28 mouse cellular contexts compared by ENCODE assay signal in genomic region chr1:129542563-129543146, GRCm38 (mm10).
DNase-seq lines count a peak whose midpoint lies in the region; ATAC-seq and TF ChIP-seq lines count a peak whose summit lies in the region.
"Had no signal": no experiment of that assay in that cellular context is flagged by ENCODE, and none has a peak within 500 bp of the region (broad histone marks: within the 10 kb centered on the region; RNA-seq: fewer than 3 reads in every experiment).

No protein-coding gene starts in this region.

- H3K4me1 ChIP-seq in heart, embryonic 11.5 days (ENCODE audit: control insufficient read depth, insufficient read depth, low read length): peaks cover 11% of the 10 kb centered on the region; the same call in 1 of the 2 replicates
- peaks cover 8% of the 10 kb centered on the region; the same call in 1 of the 2 replicates for H3K4me1 ChIP-seq in heart, embryonic 10.5 days
- H3K4me1 ChIP-seq in midbrain, embryonic 11.5 days (ENCODE audit: control insufficient read depth, insufficient read depth, low read length): no peaks in the 10 kb centered on the region
- no peaks in the 10 kb centered on the region for H3K4me1 ChIP-seq in midbrain, postnatal 0 days (ENCODE audit: insufficient read depth, low read length)
- H3K4me1 ChIP-seq: hindbrain, embryonic 10.5 days; limb, embryonic 10.5 days; limb, embryonic 15.5 days; liver, embryonic 13.5 days; stomach, embryonic 15.5 days had no signal

- no peaks in the 10 kb centered on the region for H3K9me3 ChIP-seq in heart, embryonic 11.5 days (replicated peaks; ENCODE audit: control insufficient read depth, low read length)
- H3K9me3 ChIP-seq in heart, embryonic 10.5 days: no peaks in the 10 kb centered on the region
- no peaks in the 10 kb centered on the region for H3K9me3 ChIP-seq in midbrain, embryonic 11.5 days (ENCODE audit: control insufficient read depth, low read length)
- H3K9me3 ChIP-seq in midbrain, postnatal 0 days (ENCODE audit: low read length): no peaks in the 10 kb centered on the region
- H3K9me3 ChIP-seq: hindbrain, embryonic 10.5 days; hindbrain, embryonic 15.5 days; limb, embryonic 10.5 days; limb, embryonic 15.5 days; liver, embryonic 13.5 days; stomach, embryonic 15.5 days had no signal

- H3K27me3 ChIP-seq in heart, embryonic 11.5 days (ENCODE audit: control insufficient read depth, insufficient read depth, low read length): no peaks in the 10 kb centered on the region
- no peaks in the 10 kb centered on the region for H3K27me3 ChIP-seq in heart, embryonic 10.5 days (ENCODE audit: insufficient read depth, poor library complexity, severe bottlenecking)
- no peaks in the 10 kb centered on the region for H3K27me3 ChIP-seq in midbrain, embryonic 11.5 days (ENCODE audit: control insufficient read depth, insufficient read depth, low read length)
- H3K27me3 ChIP-seq in midbrain, postnatal 0 days (ENCODE audit: insufficient read depth, low read length): no peaks in the 10 kb centered on the region
- H3K27me3 ChIP-seq: hindbrain, embryonic 15.5 days; limb, embryonic 15.5 days; liver, embryonic 13.5 days; stomach, embryonic 15.5 days had no signal

- no peaks in the 10 kb centered on the region for H3K36me3 ChIP-seq in heart, embryonic 11.5 days (ENCODE audit: control insufficient read depth, insufficient read depth, low read length)
- no peaks in the 10 kb centered on the region for H3K36me3 ChIP-seq in heart, embryonic 10.5 days
- no peaks in the 10 kb centered on the region for H3K36me3 ChIP-seq in midbrain, embryonic 11.5 days (ENCODE audit: control insufficient read depth, insufficient read depth, low read length)
- H3K36me3 ChIP-seq in midbrain, postnatal 0 days (ENCODE audit: insufficient read depth, low read length): no peaks in the 10 kb centered on the region
- H3K36me3 ChIP-seq: hindbrain, embryonic 10.5 days; hindbrain, embryonic 15.5 days; limb, embryonic 10.5 days; limb, embryonic 15.5 days; liver, embryonic 13.5 days; stomach, embryonic 15.5 days had no signal

- H3K4me2 ChIP-seq in heart, embryonic 11.5 days: no peak overlapping the region
- H3K4me2 ChIP-seq in midbrain, embryonic 11.5 days: no peak overlapping the region
- H3K4me2 ChIP-seq in midbrain, postnatal 0 days (ENCODE audit: low read depth, low read length, poor library complexity, severe bottlenecking): no peak overlapping the region
- H3K4me2 ChIP-seq: hindbrain, embryonic 15.5 days; limb, embryonic 15.5 days; liver, embryonic 13.5 days; stomach, embryonic 15.5 days had no signal

- ATAC-seq in heart, embryonic 11.5 days (replicated peaks; ENCODE audit: insufficient number of reproducible peaks, low FRiP score, low TSS enrichment): no peak
- no peak for ATAC-seq in midbrain, embryonic 11.5 days (ENCODE audit: low FRiP score)
- no peak for ATAC-seq in midbrain, postnatal 0 days (ENCODE audit: low FRiP score)
- peak; percentile 52 for ATAC-seq in megakaryocyte, adult 5-6 weeks (ENCODE audit: poor library complexity, severe bottlenecking)
- ATAC-seq: forebrain, embryonic 14.5 days; inflammation-experienced regulatory T-cells, adult 6 months had no signal

- WGBS in heart, embryonic 11.5 days (ENCODE audit: insufficient replicate concordance): 72% methylated on average over 3 of the region's 3 CpGs
- WGBS in heart, embryonic 10.5 days: 54% methylated on average over 3 of the region's 3 CpGs
- WGBS in midbrain, embryonic 11.5 days: 86% methylated on average over 3 of the region's 3 CpGs
- WGBS in midbrain, postnatal 0 days: 92% methylated on average over 3 of the region's 3 CpGs

- no peak overlapping the region for H3K4me3 ChIP-seq in heart, embryonic 11.5 days (ENCODE audit: low read depth, low read length)
- no peak overlapping the region for H3K4me3 ChIP-seq in heart, embryonic 10.5 days
- H3K4me3 ChIP-seq in midbrain, embryonic 11.5 days (ENCODE audit: low read depth, low read length): no peak overlapping the region
- no peak overlapping the region for H3K4me3 ChIP-seq in midbrain, postnatal 0 days (ENCODE audit: low read depth, low read length)
- H3K4me3 ChIP-seq: gastrocnemius, adult 2 months; heart, adult 2 months; hindbrain, embryonic 10.5 days; hindbrain, embryonic 15.5 days; limb, embryonic 10.5 days; limb, embryonic 15.5 days; liver, embryonic 13.5 days; stomach, embryonic 15.5 days had no signal

- 0 out of 2 replicates have a peak overlapping the region, but pooled peaks have one; percentile 5 for H3K27ac ChIP-seq in heart, embryonic 11.5 days (ENCODE audit: low read depth, low read length)
- H3K27ac ChIP-seq in heart, embryonic 10.5 days: no peak overlapping the region
- H3K27ac ChIP-seq in midbrain, embryonic 11.5 days (ENCODE audit: low read depth, low read length): no peak overlapping the region
- no peak overlapping the region for H3K27ac ChIP-seq in midbrain, postnatal 0 days (ENCODE audit: low read depth, low read length)
- H3K27ac ChIP-seq: gastrocnemius, adult 2 months; heart, adult 2 months; hindbrain, embryonic 10.5 days; hindbrain, embryonic 15.5 days; limb, embryonic 10.5 days; limb, embryonic 15.5 days; liver, embryonic 13.5 days; stomach, embryonic 15.5 days had no signal

- TF ChIP-seq CTCF in midbrain, postnatal 0 days (IDR thresholded peaks at IDR 0.05): no peak

- intact Hi-C loops in left cerebral cortex, postnatal 36 days (cut with DNase I): no loop called here

- DNase-seq in heart, embryonic 10.5 days (ENCODE audit: low spot score): no peak
- peak; percentile 62 for DNase-seq in midbrain, embryonic 11.5 days (ENCODE audit: low spot score, missing footprints)
- DNase-seq in midbrain, postnatal 0 days (ENCODE audit: low spot score): no peak
- no peak for DNase-seq in MN1 (ENCODE audit: low spot score)
- no peak for DNase-seq in left cerebral cortex, postnatal 36 days (ENCODE audit: low spot score in 2 of 2)
- DNase-seq: adrenal gland, adult 8-10 months; cerebellum, adult 2 months; cerebellum, postnatal 14 days; gastrocnemius, adult 2 months; gastrocnemius, postnatal 36 days; heart, adult 2 months; kidney, adult 11 months; kidney, postnatal 25 days; layer of hippocampus, postnatal 36 days; liver, embryonic 13.5 days; lung, adult 18-20 months; lung, postnatal 36 days; midbrain, embryonic 14.5 days; right cerebral cortex, postnatal 25 days had no signal

- H3K9ac ChIP-seq in heart, embryonic 11.5 days (ENCODE audit: low read depth, low read length): no peak overlapping the region
- H3K9ac ChIP-seq in midbrain, embryonic 11.5 days (ENCODE audit: low read length): no peak overlapping the region
- no peak overlapping the region for H3K9ac ChIP-seq in midbrain, postnatal 0 days (replicated peaks; ENCODE audit: low read length, poor library complexity, severe bottlenecking)
- H3K9ac ChIP-seq: hindbrain, embryonic 15.5 days; limb, embryonic 15.5 days; liver, embryonic 13.5 days; stomach, embryonic 15.5 days had no signal
